Comparison of ENCODE assay signal across 13 mouse cellular contexts in genomic region chr15:78026521-78026920, GRCm38 (mm10).
"Had no signal": no experiment of that assay in that cellular context is flagged by ENCODE, and none has a peak within 500 bp of the region (broad histone marks: within the 10 kb centered on the region; RNA-seq: fewer than 3 reads in every experiment).

No protein-coding gene starts in this region.

- H3K4me3 ChIP-seq: liver, embryonic 13.5 days; liver, embryonic 15.5 days; midbrain, embryonic 13.5 days; midbrain, embryonic 15.5 days; neural tube, embryonic 12.5 days; stomach, embryonic 15.5 days had no signal

- H3K4me1 ChIP-seq: liver, embryonic 13.5 days; liver, embryonic 15.5 days; midbrain, embryonic 15.5 days; neural tube, embryonic 12.5 days; stomach, embryonic 15.5 days had no signal

- ATAC-seq: liver, postnatal 0 days; midbrain, embryonic 13.5 days; midbrain, embryonic 15.5 days had no signal

- DNase-seq: liver, embryonic 13.5 days; liver, postnatal 0 days; lung, embryonic 14.5 days; lung, postnatal 10 days; lung, postnatal 4 days; thymus, adult 18-20 months; thymus, postnatal 14 days; thymus, postnatal 36 days had no signal
